Mouse (Mus musculus): ENCODE measurements around the gene Rgs14. TPM values are rescaled to one million over a fixed set of nuclear protein-coding genes. Genes with fewer than 3 reads are reported as not detected.
A peak's percentile ranks its signal among the peaks of the same experiment; 100 is the strongest.

The Rgs14 gene
- total RNA-seq, 4 experiments from 2014 or later = 0.45 to 1.8 (median 0.88) TPM

GRCm38 (mm10) chr13:55404853-55405782 is 35.6 kb downstream of the Rgs14 start:
- peak; percentile 36 for DNase-seq

GRCm38 (mm10) chr13:55405783-55406390 is 36.4 kb downstream of the Rgs14 start:
- no peak for DNase-seq

DNA sequence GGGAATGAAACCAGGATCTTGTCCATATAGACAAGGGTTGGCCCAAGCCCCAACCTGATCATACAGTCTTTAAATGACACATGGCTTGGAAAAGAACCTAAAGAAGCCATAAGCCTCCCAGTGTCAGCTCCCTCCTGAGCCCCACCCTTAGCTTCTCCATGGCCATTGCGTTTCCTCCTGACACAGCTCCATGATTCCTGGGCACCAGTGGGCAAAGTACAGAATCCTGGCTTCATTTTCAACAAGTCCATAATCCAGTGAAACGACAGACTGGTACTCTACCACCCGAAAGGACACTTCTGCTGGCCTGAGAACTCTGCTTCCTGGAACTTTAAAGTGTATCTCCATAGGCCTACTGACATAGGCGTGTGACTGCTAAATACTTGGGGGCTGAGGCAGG is 37.8 kb downstream of the Rgs14 start:
- DNase-seq = no peak

DNA sequence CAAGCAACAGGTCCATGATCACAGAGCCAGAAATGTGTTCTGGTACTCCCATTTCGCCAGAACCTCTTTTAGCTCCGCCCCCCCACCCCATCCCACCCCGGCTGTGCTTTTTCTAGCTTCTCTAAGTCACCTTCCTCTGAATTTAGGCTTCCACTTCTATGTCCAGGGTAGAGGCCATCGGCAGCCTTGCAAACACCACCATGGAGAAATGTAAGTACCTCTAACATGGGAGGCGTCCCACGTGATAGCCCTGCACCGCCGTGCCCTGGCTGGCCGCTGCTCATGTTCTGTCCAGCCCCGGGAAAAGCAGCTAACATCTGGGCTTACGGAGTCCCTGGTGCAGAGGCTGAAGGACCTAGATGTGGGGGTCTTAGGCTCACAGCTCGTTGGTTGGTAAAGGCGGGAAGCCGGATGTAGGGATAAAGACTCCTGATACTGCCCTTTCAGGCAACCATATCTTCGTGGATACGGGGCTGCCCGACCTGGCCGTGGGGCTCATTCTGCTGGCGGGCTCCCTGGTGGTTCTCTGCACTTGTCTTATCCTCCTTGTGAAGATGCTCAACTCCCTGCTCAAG is 39.1 kb downstream of the Rgs14 start:
- no peak for DNase-seq

DNA sequence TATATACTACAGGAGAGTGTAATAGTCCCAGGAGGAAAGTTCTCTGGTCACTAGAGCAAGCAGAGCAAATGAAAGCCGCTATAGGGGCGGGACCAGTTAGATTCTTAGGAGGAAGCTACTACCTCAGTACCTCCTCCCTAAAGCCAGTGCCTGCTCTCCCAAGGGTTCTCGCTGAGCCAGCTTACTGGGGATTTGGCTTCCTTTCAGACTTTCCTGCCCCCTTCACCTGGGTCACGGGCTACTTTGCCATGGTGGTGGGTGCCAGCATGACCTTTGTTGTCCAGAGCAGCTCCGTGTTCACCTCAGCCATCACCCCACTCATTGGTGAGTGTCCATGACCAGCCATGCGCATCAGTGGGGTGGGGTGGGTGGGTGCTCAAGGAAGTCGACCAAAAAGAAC is 42.3 kb downstream of the Rgs14 start:
- DNase-seq = no peak

DNA sequence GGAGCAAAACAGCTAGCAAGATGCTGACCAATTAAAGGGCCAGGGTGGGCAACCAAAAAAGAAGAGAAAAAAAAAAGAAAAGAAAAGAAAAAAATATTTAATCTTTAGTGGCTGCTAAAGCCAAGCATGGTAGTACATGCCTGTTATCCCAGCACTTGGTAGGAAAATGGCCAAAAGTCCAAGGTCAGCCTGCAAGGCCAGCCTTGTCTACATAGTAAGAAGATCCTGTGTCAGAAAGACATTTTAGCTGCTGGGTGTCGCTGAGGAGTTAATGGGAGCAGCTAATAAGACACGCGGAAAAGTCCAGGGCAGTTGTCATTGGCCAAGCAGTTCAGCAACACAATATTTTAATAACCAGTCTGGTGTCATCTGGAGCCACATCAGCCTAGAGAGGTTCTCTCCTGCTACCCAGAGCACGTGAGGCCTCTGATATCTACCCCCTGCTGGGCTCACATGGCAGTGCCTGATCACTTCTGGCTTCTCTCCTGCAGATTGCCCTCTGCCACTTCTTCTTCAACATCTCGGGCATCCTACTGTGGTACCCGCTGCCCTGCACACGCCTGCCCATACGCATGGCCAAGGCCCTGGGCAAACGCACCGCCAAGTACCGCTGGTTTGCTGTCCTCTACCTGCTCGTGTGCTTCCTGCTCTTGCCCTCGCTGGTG is 43.2 kb downstream of the Rgs14 start:
- DNase-seq = no peak

DNA sequence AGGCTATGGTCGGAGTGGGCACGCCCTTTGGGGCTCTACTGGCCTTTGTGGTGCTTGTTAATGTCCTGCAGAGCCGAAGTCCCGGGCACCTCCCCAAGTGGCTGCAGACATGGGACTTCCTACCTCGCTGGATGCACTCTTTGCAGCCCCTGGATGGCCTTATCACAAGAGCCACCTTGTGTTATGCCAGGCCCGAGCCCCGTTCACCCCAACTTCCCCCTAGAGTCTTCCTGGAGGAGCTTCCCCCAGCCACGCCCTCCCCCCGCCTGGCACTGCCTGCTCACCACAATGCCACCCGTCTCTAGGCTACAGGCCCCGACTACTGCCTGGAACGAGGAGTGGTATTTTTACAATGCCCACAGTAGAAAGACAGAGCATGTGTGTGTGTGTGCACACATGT is 43.8 kb downstream of the Rgs14 start:
- DNase-seq = no peak

DNA sequence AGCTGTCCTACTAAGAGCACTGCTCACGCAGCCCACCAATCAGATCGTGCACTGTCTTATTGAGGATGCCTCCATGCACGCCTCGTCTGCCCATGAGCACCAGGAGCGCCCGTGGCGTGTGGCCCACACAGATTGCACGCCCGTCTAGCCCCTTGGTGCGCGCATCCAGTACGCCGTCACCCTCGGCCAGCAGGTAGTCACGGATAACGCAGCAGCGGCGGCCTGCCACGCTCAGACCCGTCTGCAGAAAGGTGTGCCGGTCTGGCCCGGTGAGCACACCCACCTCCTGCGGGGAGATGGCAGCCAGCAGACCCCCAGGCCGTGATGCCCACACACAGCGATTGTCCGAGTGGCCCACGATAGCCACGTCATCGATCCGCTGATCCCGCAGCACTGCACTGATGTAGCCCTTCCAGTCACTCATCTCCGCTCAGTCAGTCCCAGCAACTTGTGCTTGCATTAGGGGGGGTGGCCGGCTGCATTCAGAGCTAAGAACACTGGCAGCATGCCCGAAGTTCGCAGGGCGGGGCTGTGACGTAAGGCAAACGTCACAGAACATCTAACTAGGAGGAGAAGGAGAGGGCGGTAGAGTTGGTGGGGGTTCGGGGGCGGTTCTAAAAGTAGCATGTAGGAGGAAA is 45.3 kb downstream of the Rgs14 start, which contains the start of gene Pfn3:
Gene Pfn3 (minus strand): TSS at position 490 of the 638 bp plus-strand sequence.
- no peak for DNase-seq

GRCm38 (mm10) chr13:55418004-55418403 is 48.5 kb downstream of the Rgs14 start:
- DNase-seq = peak; percentile 81

DNA sequence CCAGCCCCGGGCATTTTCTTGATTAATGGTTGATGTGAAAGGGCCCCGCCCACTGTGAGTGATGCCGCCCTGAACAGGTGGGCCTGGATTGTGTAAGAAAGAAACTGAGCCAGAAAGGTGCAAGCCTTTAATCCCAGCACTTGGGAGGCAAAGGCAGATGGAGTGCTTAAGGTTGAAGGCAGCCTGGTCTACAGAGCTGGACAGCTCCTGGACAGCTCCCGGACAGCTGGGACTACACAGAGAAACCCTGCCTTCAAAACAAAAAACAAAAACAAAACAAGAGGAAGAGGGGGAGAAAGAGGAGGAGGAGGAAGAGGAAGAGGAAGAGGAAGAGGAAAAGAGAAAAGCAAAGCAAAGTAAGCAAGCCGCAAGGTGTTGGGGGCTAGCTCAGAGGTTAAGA is 49.6 kb downstream of the Rgs14 start:
- no peak for DNase-seq

DNA sequence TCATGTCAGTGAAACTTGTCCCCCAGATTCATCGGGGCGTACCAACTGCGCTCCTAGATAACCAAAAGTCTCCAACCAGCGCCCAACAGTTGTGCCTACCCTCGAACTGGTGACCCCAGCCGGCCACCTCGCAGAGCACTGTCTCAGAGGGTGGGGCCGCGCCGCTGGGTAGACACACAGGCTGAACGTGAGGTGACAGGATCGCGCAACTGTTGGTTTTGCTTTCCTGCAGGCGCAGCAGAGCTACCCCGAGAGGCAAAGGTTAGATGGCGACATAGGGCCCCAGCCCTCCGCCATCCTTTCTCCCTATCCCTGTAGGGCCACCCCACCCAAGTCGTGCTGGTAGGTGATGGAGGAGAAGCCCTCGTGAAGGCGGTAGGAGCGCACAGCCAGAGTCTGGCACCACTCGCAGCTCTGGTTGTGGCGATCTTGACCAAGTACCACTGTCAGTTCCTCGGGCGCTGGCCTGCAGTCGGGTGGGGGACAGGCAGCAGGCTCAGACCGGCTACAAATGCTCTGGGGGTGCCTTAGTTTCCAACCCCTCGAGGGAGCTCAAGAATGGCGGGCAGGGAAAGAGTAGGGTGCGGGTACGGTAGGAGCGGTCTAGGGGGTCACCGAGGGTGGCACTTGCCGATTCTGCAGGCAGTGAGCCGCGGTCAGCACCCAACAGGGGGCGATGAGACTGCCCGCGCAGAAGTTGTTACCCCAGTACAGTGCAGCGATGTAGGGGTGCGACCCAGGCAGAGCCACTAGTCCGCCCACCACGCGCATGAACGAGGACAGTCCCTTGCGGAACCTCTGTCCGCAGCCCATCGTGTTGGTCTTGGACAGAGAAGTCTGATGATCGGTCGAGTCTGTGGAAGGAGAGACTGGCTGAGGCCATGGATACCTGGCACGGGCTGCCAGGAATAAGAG is 50.7 kb downstream of the Rgs14 start:
- no peak for DNase-seq

DNA sequence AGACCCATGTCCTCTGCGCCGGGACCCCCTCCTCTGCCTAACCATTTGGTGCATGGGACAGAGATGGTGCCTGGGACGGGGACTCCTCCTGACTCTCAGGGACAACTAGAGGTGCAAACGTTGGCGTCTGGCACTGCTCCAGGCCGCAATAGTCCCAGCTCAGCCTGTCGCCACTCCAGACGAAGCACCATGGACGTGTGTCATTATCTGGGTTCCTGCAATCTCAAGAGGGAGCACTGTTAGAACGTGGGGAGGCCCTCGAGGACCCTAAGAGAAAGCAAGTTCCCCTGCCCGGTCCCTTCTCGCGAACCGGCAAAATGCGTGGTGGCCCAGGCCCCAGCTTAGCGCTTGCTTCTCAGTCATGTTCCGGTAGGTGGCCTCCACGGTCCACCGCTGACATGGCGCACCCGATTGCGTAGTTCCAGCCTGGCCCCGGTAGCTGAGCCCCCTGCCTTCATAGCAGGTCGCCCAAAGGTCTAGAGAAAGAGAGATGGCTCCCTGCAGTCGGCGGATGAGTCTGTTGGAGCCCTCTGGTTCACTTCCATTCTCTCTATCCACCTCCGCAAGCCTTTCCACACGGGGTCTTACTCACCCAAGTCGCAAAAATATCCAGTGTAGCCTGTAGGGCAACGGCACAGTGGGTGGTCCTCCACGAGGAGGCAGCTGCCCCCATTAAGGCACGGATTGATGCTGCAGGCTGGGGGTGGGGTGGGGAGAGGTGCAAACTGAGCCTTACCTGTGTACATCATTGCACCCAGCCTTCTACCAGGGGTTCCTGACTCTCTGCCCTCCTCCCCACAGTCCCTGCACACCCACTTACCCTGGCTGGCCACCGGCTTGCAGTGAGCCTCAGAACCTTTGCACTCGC is 51.6 kb downstream of the Rgs14 start:
- DNase-seq = peak; percentile 53

DNA sequence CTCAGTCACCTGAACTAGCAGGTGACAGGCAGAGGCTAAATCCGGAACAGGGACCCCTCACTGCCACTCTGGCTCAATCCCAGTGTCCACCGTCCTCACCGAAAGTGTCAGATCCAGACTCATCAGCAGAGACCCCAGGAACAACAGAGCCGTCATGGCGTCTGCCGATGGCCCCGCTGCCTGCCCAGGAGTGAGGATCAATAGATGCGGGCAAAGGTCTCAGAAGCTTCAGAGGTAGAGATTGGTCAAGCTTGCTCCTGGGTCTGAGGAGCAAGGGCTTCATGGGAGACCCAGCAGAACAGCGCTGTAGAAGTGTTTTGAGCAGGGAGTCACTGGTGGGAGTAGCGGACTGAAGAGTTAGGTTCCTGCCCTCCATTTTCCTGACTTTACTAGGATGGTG is 57.1 kb downstream of the Rgs14 start, which contains the start of gene F12:
Gene F12 (minus strand): TSS at position 181 of the 400 bp plus-strand sequence.
- DNase-seq = no peak

DNA sequence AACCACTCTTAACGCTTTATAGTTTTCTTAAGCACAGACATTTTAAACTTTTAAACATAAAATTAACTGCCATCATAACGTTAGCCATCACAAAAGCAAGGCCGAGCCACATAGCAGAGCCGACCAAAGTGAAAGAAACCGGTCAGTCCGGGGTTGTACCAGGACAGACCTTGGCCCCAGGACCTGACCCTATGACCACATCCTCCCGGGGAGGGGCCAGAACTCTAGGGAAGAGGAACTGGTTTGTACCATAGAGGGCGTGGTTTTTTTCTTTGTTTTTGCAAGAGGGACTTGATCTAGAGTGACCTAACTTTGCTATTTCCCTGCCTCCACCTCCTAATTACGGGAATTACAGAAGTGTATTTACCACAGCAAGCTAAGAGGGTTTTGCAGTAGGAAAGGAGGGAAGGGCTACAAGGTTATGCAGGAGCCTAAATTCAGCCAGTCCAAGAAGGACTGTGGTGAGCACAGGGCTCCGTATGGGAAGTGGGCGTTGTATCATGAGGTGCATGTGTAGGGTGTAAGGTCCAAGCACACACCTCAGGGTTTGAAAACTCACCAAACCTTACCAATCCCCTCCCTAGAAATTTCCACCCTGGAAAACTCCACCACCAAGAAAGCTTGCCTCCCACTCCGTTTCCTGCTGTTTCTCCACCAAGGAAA is 59.8 kb downstream of the Rgs14 start:
- peak; percentile 85 for DNase-seq

GRCm38 (mm10) chr13:55430566-55430965 is 61.0 kb downstream of the Rgs14 start:
- peak; percentile 72 for DNase-seq

- DNase-seq = no peak
These were observed 62.6 kb downstream of the Rgs14 start for GRCm38 (mm10) chr13:55431889-55432685.

Data from adrenal gland, adult 8-10 months (tissue).